Mouse (Mus musculus) intestine, embryonic 15.5 days (tissue): ENCODE results near the gene Set. TPM values are rescaled to one million over a fixed set of nuclear protein-coding genes. Genes with fewer than 3 reads are reported as not detected.

ENCODE experiments used
- ATAC-seq: fragments of 200-750 bp; cut with Nextera tagmentation; 2 replicates; pipeline ENCODE4 v1.8.0; 2017; ENCODE audit warnings: moderate TSS enrichment, moderate library complexity
- H3K27ac ChIP-seq: fragments of 300-500 bp; sonication (generic); 2 replicates; pipeline ENCODE4 v1.5.1; 2015; ENCODE audit warnings: mild to moderate bottlenecking, inconsistent platforms
- H3K27me3 ChIP-seq: fragments of 300-500 bp; sonication (generic); replicated peaks from 2 replicates; pipeline ENCODE4 v1.6.1; 2015; ENCODE audit warnings: inconsistent platforms
- H3K36me3 ChIP-seq: fragments of 300-500 bp; sonication (generic); 2 replicates; pipeline ENCODE4 v1.6.1; 2015; ENCODE audit warnings: inconsistent platforms
- H3K4me1 ChIP-seq: fragments of 300-500 bp; sonication (generic); replicated peaks from 2 replicates; pipeline ENCODE4 v1.6.1; 2015; ENCODE audit warnings: inconsistent platforms
- H3K4me2 ChIP-seq: fragments of 300-500 bp; sonication (generic); replicated peaks from 2 replicates; pipeline ENCODE4 v1.6.1; 2015; ENCODE audit warnings: mild to moderate bottlenecking, inconsistent platforms
- H3K4me3 ChIP-seq: fragments of 300-500 bp; sonication (generic); replicated peaks from 2 replicates; pipeline ENCODE4 v1.5.1; 2015; ENCODE audit warnings: inconsistent platforms
- H3K9ac ChIP-seq: fragments of 300-500 bp; sonication (generic); 2 replicates; pipeline ENCODE4 v1.6.1; 2015; ENCODE audit warnings: inconsistent platforms
- H3K9me3 ChIP-seq: fragments of 300-500 bp; sonication (generic); 2 replicates; pipeline ENCODE4 v1.6.1; 2016; ENCODE audit warnings: inconsistent platforms
- WGBS: fragments of 180-500 bp; shearing (Covaris S2); methylation state at CpG from one replicate; pipeline ENCODE4 v1.1.7; 2015; 5-methylcytosine and 5-hydroxymethylcytosine counted together
- polyA plus RNA-seq: library from polyadenylated mRNA; unstranded; fragments of >200 nt; fragmentation: Nextera tagmentation; extraction: Ambion mirVana; gene quantifications from 2 replicates; pipeline ENCODE4 v1.2.1, GENCODE M21; 2015

Set gene
- polyA plus RNA-seq, 1 experiment from 2014 or later, result 494 TPM

DNA sequence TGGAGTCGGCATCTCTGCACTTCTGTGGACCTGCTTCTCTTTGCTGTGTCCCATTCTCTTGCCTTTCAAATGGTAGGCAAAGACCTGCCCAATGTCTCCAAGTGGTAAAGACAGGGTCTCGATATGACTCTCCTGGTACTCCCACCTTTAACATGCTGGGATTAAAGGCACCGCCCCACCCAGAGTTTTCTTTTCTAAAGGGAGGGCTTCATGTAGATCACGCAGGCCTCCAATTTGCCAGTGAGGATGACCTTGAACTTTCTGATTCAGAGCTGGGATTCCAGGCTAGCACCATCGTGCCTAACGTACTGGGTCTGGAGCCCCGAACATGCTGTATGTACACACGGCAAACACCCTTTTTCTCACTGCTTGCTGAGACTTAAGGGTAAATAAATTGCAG lies 6.1 kb downstream of the Set start:
- Histone ChIP-seq H3K9ac (peak overlapping the region; percentile 81), H3K27ac (peak overlapping the region; percentile 98), H3K36me3 (no peaks in the 10 kb centered on the region), H3K9me3 (no peaks in the 10 kb centered on the region), H3K27me3 (no peaks in the 10 kb centered on the region), H3K4me3 (peak overlapping the region; percentile 63), H3K4me2 (peak overlapping the region; percentile 89), H3K4me1 (peaks cover 8% of the 10 kb centered on the region; the same call in 1 of the 2 replicates)
- WGBS, result 2% methylated on average over 8 of the region's 8 CpGs
- no peak for ATAC-seq

DNA sequence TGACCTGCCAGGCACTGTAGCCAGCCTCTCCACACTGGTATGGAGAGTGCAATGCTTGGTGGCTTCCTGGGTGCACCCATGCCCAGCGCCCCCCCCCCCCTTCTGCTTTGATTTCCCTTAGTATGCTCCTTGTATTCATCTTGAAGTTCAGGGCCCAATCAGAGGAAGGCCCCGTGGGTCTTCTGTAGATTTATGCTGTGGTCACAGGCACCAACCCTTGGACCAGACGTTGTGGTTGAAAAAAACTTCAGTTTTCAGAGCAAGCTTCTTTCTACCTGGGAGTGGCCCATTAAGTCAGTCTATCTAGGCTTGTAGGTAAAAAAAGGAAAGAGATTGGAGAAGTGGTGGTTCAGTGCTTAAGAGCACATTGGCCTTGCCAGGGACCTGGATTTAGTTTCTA lies 6.6 kb downstream of the Set start:
- H3K36me3 ChIP-seq, result no peaks in the 10 kb centered on the region
- no peak for ATAC-seq
- no peaks in the 10 kb centered on the region for H3K9me3 ChIP-seq
- peak overlapping the region; percentile 81 for H3K9ac ChIP-seq
- H3K27me3 ChIP-seq, result no peaks in the 10 kb centered on the region
- peak overlapping the region; percentile 98 for H3K27ac ChIP-seq
- H3K4me1 ChIP-seq, result peaks cover 9% of the 10 kb centered on the region; the same call in 1 of the 2 replicates
- H3K4me2 ChIP-seq, result peak overlapping the region; percentile 89
- H3K4me3 ChIP-seq, result peak overlapping the region; percentile 63
- WGBS, result 26% methylated on average over 3 of the region's 3 CpGs

DNA sequence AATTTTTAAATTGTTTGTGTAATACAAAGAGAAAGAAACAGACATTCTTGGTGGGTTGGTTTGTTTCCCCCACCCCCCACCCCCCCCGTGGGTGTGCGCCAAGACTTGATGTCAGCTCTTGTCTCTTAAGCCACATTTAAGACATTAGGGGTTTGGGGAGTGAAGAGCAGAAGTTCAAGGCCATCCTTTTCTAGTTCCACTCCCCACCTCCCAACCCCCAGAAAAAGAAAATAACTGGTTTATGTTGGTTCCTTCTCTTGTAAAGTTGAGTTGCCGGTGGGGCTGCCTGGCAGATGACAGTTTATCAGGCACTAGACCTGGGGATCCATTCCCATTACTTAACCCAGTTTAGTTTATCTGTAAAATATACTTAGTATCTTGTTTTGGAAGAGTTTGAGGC lies 7.1 kb downstream of the Set start:
- H3K4me3 ChIP-seq, result peak overlapping the region; percentile 63
- no peak for ATAC-seq
- H3K27me3 ChIP-seq, result no peaks in the 10 kb centered on the region
- H3K36me3 ChIP-seq, result no peaks in the 10 kb centered on the region
- H3K9ac ChIP-seq, result peak overlapping the region; percentile 81
- 21% methylated on average over 3 of the region's 3 CpGs for WGBS
- H3K27ac ChIP-seq, result no peak overlapping the region
- H3K4me1 ChIP-seq, result peaks cover 9% of the 10 kb centered on the region; the same call in 1 of the 2 replicates
- peak overlapping the region; percentile 89 for H3K4me2 ChIP-seq
- no peaks in the 10 kb centered on the region for H3K9me3 ChIP-seq

DNA sequence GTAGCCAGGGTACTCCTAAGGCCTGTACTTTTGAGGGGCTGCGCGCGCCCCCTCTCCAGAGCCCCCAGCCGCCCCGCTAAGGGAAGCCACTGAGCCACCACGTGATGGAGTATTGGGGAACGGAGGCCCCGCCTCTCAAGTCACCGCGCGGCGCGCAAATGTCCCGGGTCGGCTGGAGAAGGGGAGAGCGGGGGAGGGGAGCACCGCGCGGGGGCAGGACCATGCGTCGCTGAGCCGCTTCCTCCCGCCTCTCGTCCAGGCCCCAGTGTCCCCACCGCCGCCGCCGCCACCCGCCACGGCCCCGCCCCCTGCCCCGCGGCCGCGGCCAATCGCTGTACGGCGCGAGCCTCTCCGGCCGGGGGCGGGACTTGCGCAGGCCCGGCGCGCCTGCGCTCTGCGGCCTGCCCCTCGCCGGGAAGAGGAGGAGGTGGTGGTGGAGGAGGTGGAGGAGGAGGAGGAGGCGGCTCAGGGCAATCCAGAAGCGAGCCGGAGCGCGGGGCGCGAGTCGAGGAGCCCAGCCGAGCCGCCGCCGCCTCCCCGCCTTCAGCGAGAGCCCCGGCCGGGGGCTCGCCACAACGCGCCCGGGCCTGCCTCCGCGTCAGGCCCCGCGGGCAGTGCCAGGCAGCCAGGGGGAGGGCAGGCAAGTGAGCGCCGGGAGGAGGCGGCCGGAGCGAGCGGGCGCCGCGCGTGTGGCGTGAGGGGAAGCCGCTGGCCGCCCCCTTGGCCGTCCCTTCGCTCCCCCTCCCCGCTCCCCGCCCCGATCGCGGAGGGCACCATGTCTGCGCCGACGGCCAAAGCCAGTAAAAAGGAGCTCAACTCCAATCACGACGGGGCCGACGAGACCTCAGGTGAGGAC lies 9.1 kb downstream of the Set start:
- H3K9me3 ChIP-seq, result no peaks in the 10 kb centered on the region
- peak overlapping the region; percentile 100 for H3K27ac ChIP-seq
- H3K4me2 ChIP-seq, result peak overlapping the region; percentile 82
- WGBS, result 0% methylated on average over 65 of the region's 101 CpGs
- peaks cover 4% of the 10 kb centered on the region; the same call in 1 of the 2 replicates for H3K36me3 ChIP-seq
- peak; percentile 92 for ATAC-seq
- H3K4me3 ChIP-seq, result peak overlapping the region; percentile 100
- peak overlapping the region; percentile 99 for H3K9ac ChIP-seq
- H3K4me1 ChIP-seq, result peaks cover 9% of the 10 kb centered on the region; the same call in 1 of the 2 replicates
- H3K27me3 ChIP-seq, result no peaks in the 10 kb centered on the region

DNA sequence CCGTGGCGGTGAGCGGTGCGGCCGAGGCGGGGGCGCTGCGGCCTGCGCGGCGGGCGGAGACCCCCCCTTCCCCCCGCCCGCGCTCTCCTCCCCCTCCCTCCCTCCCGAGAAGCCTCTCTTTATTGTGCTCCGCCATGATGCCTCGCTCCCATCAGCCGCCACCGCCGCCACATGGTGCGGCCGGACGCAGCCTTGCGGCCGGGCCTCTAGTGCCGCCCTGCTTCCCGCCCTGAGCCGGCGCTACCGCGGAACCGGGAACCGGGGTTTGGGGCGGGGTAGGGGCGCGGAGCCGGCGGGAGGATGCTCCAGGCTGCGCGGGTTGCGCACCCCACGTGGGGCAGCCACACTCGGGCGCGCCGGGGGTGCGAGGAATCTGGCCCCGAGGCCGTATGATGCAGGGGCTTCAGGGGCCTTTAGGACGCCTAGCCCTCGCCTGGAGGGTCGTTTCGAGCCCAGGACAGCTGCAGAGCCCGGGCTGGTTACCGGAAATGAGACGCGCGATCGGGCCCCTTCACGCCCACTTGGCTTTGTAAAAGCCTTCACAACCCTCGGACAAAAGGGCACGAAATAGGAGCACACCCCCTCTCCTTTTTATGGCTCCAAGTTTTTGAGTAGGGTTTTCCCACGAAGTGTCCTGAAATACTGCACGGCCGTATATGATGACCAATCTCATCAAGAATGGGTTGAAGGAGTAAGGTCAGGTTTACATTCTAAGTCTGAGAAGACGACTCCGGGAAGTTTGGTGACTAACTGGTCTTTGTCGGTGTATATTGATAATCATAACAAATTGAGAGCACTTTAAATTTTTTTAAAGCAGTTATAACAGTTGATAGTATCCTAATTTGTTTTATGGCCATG lies 10.1 kb downstream of the Set start:
- peak overlapping the region; percentile 59 for H3K4me2 ChIP-seq

DNA sequence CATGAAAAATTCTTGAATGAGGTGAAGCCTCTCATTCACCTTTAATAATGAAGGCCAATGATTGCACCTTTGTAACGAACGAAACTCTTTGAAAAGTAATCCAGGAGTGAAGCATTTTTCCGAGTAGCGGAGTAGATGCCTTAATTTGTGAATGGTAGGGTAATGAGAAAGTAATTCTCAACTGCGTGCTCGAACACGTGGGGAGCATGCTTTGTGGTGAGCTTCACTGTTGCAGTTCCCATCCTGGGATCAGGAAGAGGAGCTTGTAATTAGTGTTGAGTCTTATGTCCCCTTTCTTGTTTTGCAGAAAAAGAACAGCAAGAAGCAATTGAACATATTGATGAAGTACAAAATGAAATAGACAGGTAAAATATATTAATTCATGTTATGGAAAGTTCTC lies 10.8 kb downstream of the Set start:
- ATAC-seq, result no peak
- peaks cover 9% of the 10 kb centered on the region for H3K36me3 ChIP-seq
- 16% methylated on average over 7 of the region's 7 CpGs for WGBS
- no peaks in the 10 kb centered on the region for H3K27me3 ChIP-seq
- peaks cover 9% of the 10 kb centered on the region; the same call in 1 of the 2 replicates for H3K4me1 ChIP-seq
- H3K4me2 ChIP-seq, result peak overlapping the region; percentile 59
- no peak overlapping the region for H3K27ac ChIP-seq
- H3K9ac ChIP-seq, result peak overlapping the region; percentile 99
- no peaks in the 10 kb centered on the region for H3K9me3 ChIP-seq
- peak overlapping the region; percentile 100 for H3K4me3 ChIP-seq

More for the DNA sequence above, 10.1 kb downstream of the Set start:
- Histone ChIP-seq H3K4me1 (peaks cover 9% of the 10 kb centered on the region; the same call in 1 of the 2 replicates), H3K9me3 (no peaks in the 10 kb centered on the region), H3K9ac (peak overlapping the region; percentile 99), H3K4me3 (peak overlapping the region; percentile 100), H3K36me3 (peaks cover 4% of the 10 kb centered on the region; the same call in 1 of the 2 replicates), H3K27me3 (no peaks in the 10 kb centered on the region), H3K27ac (peak overlapping the region; percentile 100)
- WGBS, result under 1% methylated on average over 56 of the region's 69 CpGs
- ATAC-seq, result peak; percentile 13

DNA sequence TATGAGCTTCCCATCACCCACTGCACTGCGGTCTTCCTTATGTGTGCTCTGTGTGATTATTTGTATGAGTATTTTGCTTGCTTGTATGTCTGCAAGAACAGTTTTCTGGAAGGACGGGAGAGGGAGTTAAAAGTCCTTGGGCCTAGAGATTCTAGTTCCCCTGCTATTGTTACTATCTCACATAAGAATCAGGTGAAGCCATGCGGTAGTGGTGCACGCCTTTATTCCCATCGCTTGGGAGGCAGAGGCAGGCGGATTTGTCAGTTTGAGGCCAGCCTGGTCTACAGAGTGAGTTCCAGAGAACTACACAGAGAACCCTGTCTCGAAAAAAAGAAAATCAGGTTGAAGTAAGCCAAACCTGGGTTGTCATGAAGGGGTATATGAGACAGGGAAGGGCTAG lies 15.7 kb downstream of the Set start:
- 0 out of 2 replicates have a peak overlapping the region, but pooled peaks have one; percentile 6 for H3K27ac ChIP-seq
- H3K4me2 ChIP-seq, result no peak overlapping the region
- ATAC-seq, result no peak
- 77% methylated on average over 7 of the region's 7 CpGs for WGBS
- no peak overlapping the region for H3K4me3 ChIP-seq
- peaks cover 14% of the 10 kb centered on the region for H3K36me3 ChIP-seq
- no peak overlapping the region for H3K9ac ChIP-seq
- no peaks in the 10 kb centered on the region for H3K27me3 ChIP-seq
- H3K4me1 ChIP-seq, result peaks cover 7% of the 10 kb centered on the region
- no peaks in the 10 kb centered on the region for H3K9me3 ChIP-seq

DNA sequence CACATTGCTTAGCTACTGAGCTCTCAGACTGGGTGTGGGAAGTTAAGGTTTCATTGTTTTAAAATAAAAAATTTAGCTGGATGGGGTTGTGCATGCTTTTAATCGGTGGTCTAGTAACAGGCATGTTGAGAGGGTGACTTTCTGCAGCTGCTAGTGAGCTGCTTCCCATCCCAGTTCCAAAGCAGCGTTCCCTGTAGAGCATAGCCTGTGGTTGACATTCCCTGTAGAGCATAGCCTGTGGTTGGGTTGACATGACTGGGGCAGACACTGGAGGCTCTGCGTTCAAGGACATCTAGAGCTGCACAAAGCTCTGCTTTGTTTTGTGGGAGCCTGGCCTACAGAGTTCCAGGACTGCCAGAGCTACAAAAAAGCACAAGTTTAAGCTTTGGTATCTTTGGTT lies 16.1 kb downstream of the Set start:
- WGBS, result 79% methylated on average over 3 of the region's 3 CpGs
- no peak for ATAC-seq
- Histone ChIP-seq H3K9me3 (no peaks in the 10 kb centered on the region), H3K27me3 (no peaks in the 10 kb centered on the region), H3K9ac (no peak overlapping the region), H3K27ac (no peak overlapping the region), H3K36me3 (peaks cover 14% of the 10 kb centered on the region), H3K4me2 (no peak overlapping the region), H3K4me1 (peaks cover 10% of the 10 kb centered on the region), H3K4me3 (no peak overlapping the region)

DNA sequence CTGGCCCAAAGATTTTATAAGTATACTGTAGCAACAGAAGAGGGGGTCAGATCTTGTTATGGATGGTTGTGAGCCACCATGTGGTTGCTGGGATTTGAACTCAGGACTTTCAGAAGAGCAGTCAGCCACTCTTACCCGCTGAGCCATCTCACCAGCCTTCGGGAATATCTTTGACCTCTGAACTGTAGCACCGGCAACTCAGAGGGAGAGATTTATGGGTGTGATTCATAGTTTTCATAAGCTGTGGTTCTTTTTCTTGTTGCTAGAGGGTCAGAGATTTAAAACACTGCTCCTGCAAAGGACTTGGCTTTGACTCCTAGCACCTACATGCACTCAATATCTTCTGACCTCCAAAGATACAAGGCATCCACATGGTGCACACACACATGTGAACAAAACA lies 18.4 kb downstream of the Set start:
- Histone ChIP-seq H3K4me3 (no peak overlapping the region), H3K9ac (no peak overlapping the region), H3K27ac (no peak overlapping the region), H3K27me3 (no peaks in the 10 kb centered on the region), H3K4me1 (peaks cover 16% of the 10 kb centered on the region), H3K36me3 (peaks cover 11% of the 10 kb centered on the region), H3K4me2 (no peak overlapping the region), H3K9me3 (no peaks in the 10 kb centered on the region)
- no peak for ATAC-seq
- WGBS, result 40% methylated on average over 3 of the region's 3 CpGs

DNA sequence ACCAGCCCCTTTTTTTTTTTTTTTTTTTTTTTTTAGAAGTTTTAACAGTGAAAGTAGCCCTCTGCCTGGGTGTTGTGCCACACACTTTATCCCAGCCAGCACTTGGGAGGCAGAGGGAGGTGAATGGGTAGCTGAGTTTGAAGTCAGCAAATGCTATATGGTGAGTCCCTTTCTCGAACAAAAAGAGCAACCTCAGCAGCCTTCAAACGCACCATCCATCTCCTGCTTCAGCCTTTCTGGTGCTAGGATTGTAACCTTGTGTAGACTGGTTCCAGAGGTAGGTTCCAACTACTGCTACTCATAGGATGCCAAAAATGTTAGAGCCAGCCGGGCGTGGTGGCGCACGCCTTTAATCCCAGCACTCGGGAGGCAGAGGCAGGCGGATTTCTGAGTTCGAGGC lies 19.3 kb downstream of the Set start:
- no peak overlapping the region for H3K27ac ChIP-seq
- no peak overlapping the region for H3K4me2 ChIP-seq
- no peaks in the 10 kb centered on the region for H3K27me3 ChIP-seq
- H3K4me3 ChIP-seq, result no peak overlapping the region
- no peak overlapping the region for H3K9ac ChIP-seq
- no peak for ATAC-seq
- peaks cover 10% of the 10 kb centered on the region for H3K36me3 ChIP-seq
- peaks cover 16% of the 10 kb centered on the region for H3K4me1 ChIP-seq
- no peaks in the 10 kb centered on the region for H3K9me3 ChIP-seq
- WGBS, result 91% methylated on average over 9 of the region's 9 CpGs

DNA sequence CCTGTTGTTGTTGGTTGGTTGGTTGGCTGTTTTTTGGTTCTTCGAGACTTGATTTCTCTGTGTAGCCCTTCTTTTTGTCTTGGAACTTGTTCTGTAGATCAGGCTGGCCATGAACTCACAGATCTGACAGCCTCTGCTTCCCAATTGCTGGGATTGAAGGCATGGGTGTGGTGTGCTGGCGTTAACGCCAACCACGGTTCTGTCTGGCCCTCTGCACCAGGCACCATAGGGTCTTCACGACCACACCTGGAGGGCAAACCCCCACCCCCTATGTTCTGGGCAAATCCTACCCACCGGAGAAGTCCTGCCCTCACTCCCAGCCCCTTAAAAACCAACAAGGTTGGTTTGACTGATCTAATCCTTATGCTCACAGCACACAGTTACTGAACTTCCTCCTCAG lies 19.8 kb downstream of the Set start:
- peak; percentile 25 for ATAC-seq
- H3K9ac ChIP-seq, result peak overlapping the region; percentile 61
- 63% methylated on average over 6 of the region's 6 CpGs for WGBS

More for the DNA sequence above, 19.8 kb downstream of the Set start:
- peak overlapping the region; percentile 81; the same call in 1 of the 2 replicates for H3K27ac ChIP-seq
- H3K27me3 ChIP-seq, result no peaks in the 10 kb centered on the region
- H3K4me2 ChIP-seq, result peak overlapping the region; percentile 90
- peaks cover 16% of the 10 kb centered on the region for H3K4me1 ChIP-seq
- peak overlapping the region; percentile 56; the same call in 1 of the 2 replicates for H3K4me3 ChIP-seq
- no peaks in the 10 kb centered on the region for H3K9me3 ChIP-seq
- peaks cover 10% of the 10 kb centered on the region for H3K36me3 ChIP-seq
